Mouse (Mus musculus) right cerebral cortex, postnatal 4 days (tissue): ENCODE results near the gene Mkrn2.

Source experiments
- DNase-seq: peaks from one replicate; pipeline ENCODE4 v3.0.0-alpha.2; 2022

Gene Mkrn2

DNA sequence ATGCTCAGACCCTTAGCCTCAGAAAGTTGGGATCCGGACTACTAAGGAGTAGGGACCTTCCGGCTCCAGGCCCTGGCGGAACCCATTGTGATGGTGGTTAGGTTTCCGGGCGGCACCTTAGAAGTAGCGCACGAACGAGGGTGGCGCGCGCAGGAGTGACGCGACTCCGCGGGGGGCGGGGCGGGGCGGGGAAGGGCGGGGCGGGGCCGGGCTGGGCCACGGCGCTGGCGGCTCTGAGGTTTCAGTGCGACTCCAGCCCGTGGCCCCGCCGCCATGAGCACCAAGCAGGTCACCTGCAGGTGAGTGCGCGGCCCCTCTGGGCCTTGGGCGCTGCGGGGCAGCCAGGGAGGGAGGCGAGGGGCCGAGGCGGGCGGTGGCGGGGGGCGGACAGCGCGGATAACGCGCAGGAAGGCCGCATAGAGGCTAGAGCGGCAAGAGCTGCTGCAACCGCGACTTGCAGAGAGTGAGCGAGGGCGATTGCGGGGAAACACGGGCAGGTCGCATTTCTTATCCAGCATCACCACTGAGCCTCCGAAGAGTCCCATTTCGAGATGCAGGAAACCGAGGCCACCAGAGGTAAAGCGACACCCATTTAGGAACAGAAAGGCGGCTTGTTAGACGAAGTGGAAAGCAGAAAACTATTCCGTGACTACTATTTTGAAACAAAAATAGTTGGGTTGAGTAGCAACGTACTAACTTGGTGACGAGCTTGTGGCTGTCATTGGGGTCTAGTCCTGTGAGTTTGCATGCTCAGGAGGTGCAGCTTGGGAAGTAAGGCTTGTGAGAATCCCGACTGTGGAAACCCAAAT lies at the start of gene Mkrn2:
Mkrn2 (plus strand) TSS at position 188 of the 809 bp plus-strand sequence.
- peak; percentile 91 for DNase-seq

DNA sequence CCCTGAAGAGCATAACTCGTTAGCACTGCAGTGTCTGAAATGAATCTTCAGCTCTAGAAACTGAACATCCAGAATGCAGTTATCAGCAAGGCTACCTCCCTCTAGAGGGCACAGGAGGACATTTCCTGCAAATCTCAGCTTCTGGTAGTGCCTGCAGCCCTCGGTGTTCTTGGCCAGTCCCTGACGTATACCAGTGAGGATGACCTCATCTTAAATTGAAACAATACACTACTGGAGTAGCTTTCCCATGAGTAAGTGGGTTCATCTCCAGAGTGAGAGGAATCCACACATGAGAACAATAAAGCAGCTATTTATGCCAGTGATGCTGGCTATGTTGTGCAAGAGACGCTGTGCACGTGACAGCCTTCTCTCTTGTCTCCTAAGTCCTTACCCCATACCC lies 46.2 kb upstream of the Mkrn2 start:
- DNase-seq: no peak

DNA sequence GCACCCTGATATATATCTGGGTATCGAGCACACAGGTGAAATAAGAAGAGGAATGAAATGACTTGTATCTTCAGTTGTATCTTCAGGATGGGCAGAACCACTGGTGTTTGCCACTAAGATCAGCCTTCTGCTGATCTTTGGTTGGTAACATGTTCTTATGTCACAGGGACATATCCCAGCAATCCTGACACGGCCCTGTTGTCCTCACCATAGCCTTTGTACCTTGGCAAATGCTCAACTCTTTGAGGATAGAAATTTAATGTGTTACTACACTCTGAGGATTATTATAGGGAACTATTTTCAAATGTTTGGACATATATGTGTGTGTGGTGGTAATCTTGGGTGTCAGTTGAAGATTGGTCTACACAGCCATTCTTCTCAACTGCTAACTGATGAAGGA lies 43.5 kb upstream of the Mkrn2 start:
- DNase-seq: no peak

DNA sequence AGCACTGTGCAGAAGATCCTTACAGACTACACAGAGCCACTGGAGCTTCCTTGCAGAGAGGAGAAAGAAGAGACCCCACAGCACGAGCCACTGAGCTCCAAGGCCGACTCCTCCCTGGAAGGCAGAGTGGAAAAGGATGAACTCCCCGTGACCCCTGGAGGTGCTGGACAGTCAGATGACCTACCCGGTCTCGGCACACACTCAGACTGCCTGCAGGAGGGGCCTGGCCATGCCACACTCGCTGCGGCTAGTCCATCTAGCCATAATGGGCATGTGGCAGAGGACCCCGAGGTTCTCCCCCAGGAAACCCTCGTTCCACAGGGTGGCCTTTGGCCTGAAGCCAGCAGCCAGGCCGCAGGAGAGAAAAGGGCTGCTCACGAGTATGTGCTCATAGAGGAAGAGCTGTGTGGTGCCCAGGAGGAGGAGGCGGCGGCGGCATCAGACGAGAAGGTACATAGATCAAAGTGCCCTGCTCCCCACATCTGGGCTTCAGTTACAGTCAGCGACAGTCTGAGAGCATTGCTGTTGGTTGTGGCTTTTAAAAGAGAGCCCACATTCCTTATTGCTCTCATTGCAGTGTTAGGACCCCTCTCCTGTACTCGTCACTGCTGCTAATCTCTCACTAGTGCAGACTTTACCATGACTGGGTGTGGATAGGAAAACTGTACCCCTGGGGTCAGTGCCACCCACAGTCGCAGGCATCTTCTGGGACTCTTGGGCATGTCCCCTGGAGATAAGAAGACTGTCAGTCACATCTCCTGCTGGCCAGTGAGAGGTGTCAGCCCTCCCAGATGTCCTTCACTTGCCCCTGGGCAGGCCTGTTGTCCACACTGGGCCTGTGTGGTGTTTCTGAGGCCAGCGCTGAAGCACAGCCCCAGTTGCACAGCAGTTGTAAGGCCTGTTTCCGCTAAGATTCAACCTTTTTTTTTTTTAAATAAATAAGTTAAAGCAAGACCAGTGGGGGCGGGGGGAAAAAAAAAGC lies 41.8 kb upstream of the Mkrn2 start:
- DNase-seq: no peak

DNA sequence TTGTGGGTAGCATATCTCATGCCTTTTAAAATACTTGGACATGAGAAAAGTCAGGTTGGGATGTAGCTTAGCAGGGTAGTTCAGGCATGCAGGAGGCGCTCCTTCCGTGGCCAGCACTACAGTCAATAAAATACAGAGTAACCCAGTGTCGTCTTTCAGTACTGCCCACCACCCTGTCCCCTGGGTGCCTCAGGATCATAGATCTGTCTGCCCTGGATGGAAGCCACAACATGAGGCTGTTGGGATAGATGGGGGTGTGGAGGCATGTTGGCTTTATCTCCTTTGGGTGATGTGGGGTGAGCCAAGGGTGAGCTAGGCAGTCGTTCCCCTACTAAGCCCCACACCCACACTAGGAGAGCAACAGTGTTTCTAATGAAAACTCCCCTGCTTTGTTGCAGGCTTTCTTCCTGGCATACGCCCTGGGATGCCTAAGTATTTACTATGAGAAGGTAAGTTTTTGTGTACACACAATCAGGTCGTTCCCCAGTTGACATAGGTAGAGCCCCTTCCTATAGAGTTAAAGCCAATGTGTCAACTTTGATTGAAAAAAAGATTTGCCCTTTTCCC lies 36.1 kb upstream of the Mkrn2 start:
- no peak for DNase-seq

DNA sequence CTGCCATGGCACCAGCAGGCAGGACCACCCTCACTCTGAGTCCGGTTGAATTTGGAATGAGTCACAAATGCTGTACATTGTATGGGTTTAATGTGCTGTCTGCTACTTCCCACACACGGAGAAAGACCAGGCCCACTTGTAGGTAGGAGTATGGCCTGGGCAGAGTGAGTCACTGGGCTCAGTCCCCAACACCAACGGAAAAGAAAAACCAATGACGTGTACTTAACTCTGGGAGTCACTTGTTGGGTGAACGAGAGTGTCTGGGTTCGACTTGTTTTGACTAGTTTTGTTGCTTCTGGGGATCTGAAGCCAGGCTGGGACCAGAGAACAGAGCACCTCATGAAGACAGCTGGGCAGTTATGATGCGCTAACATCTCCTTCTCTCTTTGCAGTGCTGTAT lies 27.5 kb upstream of the Mkrn2 start:
- DNase-seq: no peak

DNA sequence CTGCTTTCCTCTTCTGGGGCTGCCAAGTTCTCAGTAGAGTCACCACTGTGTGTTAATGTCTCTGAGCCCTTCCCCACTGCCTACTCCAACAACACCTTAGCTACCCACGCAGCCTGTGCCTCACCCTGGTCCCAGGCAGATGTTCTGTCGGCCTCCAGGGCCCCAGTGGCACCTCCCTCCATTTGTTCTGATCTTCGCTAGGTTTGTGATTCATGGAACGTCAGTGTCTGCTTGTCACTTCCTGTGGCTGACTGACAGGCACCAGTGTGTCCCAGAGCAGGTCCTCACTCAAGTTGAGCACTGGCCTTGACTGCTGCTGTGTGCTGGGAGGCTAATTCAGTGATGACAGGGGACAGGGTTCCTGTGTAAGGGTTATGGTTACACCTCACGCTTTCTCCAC lies 24.3 kb upstream of the Mkrn2 start:
- DNase-seq: no peak

DNA sequence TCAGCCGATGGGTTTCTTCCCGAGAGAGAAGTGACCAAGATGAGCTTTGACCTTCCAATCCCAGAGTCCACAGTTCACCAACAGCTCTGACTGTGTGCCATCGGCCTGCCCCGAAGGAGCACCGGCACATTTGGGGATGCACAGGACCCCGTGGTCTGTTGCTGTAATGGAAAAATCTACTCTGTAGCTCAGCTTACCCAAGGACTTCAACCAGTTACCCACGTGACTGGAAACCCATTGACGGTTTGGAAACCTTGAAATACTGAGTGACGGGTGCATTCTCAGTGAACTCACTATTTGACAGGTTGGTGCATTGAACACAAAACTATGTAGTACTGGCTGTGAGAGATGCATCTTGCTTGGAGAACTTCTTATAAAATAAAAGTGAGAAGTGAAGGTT lies 23.8 kb upstream of the Mkrn2 start:
- no peak for DNase-seq

DNA sequence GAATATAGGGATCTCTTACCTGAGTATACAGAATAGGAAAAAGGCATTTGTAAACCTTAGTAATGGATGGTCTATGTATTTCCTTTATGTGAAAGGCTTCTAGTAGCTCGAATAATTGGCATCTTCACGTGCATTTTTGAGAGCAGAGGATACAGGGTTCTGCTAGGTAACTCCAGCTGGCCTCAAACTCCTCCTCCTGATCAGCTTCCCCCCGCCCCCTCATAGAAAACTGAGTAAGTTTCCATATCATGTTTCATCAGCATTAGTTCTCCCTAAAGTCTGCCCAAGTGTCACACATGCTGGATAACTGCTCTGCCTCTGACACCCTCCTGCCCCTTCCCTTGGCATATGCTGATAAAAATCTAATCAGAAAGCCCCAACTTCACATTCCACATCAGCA lies 20.9 kb upstream of the Mkrn2 start:
- no peak for DNase-seq

DNA sequence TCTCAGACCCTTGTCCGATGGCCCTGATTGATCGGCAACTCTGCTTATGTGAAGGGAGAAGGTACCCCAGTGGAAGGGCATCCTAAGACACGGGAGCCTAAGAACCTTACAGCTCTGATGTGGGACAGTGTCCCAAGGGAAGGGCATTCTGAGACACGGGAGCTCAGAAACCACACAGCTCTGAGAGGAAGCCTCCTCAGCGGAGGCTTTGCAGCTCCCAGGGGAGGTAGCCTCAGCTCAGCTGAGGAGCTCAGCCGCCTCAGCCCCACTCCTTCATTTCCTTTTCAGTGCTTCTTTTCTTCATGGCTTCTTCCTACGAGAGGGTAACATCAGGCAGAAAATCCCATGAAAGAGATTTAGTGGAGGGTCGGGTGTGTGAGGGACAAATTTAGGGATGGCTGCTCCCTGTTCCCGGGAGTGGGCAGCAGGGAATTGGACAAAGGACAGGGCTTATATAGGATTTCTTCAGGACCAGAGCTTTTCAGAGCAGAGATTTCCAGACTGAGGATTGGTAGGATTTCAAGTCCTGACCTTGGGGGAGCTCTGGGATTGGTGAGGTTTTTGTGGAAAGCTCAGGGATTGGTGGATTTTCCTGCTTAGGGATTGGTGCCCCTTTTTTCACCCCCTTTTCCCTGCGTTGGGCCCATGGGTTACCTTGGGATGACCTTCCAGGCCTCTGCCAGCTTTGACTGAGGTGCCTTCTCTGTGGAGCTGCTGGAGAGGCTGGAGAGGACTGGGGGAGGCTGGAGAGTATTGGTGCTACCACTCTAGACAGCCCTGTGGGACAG lies 19.2 kb upstream of the Mkrn2 start:
- DNase-seq: no peak

DNA sequence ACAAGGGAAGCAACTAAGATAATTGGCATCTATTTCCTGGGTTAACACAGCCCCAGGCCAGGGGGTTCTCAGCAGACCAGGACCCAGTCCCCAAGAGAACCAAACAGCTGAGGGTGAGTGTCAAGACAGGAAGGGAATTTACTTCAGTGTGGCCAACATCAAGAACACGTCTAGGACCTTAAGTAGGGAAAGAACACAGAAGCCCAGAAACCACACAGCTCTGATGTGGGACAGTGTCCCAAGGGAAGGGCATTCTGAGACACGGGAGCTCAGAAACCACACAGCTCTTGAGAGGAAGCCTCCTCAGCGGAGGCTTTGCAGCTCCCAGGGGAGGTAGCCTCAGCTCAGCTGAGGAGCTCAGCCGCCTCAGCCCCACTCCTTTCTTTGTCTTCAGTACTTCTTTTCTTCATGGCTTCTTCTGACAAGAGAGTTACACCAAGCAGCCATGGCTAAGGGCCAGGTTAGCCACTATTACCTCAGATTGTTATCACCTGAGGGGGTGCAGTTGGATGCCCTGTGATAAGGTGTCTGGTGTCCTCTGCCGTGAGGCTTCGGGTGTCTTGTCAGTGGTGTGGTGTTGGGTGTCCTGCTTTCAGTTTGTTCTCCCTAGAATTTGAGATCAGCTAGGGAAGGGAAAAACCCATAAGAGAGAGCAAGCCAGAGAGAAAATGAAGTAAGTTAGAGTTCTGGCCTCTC lies 18.1 kb upstream of the Mkrn2 start:
- DNase-seq: no peak

DNA sequence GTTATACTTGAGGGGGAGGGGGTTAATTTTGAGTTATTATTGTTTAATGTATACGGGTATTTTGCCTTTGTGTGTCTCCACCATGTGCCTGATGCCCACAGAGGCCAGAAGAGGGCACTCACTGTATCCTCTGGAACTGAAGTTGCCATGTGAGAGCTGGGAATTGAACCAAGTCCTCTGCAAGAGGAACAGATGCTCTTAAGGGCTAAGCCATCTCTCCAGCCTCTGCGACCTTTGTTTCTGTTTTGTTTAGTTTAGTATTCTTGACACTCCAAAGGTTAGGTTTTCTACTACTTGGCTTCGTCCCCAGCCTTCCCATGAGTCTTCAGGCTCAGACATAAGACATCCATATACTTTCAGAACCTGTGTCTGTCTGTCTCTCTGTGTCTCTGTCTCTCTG lies 17.5 kb upstream of the Mkrn2 start:
- no peak for DNase-seq

DNA sequence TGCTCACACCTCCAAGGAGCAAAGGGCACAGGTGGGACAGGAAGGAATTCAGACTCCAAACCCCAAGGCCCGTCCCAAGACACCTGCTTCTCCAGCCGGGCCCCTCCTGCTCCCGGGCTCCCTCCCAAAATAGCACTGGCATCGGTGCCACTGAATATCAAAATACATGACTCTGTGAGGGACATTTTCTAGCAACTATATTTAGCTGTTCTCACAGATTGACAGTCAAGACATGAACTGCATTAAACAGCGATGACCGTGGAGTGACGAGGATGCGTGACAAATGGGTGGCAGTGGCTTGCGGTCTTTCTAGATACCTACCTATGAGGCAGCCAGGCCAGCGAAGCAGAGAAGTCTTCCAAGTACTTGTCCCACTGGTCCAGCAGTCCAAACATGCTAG lies 15.4 kb upstream of the Mkrn2 start:
- DNase-seq: no peak

DNA sequence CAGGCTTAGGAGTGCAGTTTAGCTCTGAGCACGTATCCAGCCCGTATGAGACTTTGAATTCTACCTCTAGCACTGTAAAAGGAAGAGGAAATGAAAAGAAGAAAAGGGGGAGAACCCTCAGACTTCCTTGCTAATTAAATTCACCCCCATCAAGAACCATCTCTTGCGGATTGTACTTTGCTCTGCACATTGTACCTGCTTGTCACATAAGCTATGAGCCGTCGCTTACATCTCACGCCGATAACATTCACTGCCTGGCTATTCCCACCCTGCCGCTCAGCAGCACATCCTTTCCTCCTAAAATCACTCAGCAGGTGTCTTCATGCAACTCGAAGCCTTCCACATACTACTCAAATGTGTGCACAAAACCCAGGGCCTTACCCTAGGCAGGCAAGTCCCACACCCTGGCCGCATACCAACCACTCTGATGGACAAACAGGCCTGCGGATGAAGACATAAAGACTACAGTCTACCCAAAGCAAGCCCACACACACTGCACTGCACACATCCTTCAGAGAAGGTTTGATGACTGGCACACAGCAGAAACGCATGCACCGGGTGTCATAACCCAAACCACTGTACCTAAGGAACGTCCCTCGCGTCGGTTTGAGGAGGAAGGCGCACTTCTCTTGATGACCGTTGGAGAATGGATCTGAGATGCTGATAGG lies 9.9 kb upstream of the Mkrn2 start:
- DNase-seq: no peak

DNA sequence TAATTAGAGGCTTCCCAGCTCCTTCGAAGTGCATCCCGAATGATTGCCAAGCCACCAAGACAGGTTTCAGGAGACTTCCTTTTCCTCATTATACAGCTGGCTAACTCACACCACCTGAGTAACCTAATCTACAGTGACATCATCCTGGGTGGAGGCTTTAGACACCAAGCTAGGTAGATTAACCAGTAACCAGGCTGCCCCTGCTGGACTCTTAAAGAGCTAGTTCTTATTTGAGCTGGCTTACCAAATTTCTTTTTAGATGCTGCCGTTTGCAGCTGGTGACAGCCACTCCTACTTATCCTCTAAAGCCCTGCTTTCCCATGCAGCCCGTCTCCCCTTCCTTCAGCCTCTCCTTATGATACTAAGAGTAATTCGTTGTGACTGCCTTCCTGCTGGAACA lies 9.2 kb upstream of the Mkrn2 start, which contains the start of gene Mkrn2os:
Mkrn2os (minus strand) TSS at position 119 of the 400 bp plus-strand sequence.
- DNase-seq: no peak

DNA sequence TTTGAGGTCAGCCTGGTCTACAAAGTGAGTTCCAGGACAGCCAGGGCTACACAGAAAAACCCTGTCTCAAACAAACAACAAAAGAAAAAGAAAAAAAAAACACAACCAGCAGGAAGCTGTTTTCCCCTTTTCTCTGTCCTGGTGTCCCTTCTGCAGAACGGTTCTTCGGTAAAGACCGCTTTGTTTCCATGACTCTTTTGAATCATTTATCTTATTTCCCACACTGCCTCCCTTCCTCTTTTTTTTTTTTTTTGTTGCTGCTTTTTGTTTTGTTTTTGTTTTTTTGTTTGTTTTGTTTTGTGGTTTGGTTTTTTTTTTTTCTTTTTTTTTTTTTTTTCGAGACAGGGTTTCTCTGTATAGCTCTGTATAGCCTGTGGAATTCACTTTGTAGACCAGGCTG lies 8.4 kb upstream of the Mkrn2 start:
- DNase-seq: no peak

DNA sequence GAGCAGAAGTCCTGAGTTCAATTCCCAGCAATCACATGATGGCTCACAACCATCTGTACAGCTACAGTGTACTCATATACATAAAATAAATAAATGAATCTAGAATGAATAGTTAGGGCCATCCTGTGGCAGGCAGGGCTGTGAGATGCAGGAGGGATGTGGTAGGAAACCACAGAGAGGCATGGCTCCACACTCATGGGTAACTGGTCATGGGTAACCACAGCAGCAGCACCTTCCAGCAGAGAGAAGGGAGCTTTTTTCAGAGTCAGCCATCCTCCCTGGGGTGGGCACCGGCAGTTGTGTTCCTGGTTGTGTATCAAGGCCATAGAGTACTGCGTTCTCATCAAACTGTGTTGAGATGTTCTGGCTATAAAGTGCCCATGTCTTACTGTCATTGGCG lies 7.2 kb upstream of the Mkrn2 start:
- DNase-seq: no peak

DNA sequence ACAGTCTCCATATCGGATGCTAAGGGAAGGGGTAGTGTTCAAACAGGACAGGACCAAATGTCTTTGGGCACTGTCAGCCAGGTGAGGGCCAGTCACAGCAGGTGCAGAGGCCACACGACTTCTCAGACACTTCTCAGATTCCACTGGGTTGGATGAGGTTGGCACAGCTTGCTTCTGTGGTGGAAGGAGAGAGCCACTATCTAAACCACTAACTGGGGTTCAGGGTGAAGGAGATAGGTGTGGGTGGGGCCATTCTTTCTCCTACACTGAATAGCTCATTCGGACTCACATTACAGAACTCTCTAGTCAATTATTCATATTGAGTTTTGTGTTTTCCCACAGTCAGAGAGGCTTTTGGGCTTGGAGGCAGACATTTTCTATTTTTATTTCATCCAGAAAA lies 6.0 kb upstream of the Mkrn2 start:
- no peak for DNase-seq

DNA sequence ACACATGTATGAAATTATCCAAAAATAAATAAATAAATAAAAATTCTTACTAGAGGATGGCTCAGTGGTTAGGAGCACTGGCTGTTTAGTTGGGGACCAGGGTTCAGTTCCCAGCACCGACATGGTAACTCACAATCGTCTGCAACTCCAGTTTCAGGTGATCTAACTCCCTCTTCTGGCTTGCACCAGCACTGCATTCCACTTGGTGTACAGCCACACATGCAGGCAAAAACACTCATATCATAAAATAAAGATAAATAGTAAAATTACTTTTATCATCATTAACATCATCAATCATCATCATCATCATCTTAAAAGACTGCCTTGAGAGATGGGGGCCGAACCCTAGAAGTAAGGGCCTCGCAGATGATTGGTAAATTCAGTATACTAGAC lies 384 bp upstream of the Mkrn2 start:
- DNase-seq: no peak

DNA sequence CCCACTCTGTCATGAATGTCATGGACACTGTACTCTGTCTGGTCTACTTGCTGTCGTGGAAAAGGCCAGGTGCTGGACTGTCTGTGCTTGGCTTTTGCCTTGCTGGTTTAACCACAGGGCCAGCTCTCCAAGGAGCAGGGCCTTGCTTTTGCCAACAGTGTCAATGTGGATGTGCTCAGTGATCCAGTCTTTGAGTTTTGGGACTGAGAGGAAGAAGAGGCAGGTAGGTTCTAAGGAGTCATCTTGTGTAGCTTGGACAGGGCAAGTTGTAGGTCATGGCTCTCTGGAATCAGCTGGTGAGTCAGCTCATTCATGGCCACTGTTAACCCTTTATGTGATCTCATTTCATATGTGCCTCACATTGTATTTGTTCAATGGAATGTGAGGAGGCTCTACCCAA lies 4.8 kb downstream of the Mkrn2 start:
- DNase-seq: no peak

DNA sequence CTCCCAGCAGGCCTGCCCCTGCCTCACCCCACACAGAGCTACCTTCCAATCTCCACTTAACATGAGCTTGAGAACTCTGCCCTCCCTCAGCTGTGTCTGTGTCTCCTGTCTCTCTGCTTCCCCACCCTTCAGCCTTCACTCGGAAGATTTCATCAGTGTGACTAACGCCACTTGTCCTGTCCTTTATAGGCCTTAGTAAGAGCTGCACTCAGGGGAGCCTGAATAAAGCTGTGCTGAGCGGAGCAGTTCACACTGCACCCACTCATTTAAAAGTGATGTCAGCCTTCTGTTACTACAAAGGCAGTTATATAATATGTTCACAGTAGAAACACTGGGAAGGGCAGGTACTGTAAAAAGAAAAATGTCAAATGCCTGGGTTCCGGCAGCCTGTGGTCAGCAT lies 5.7 kb downstream of the Mkrn2 start:
- no peak for DNase-seq

DNA sequence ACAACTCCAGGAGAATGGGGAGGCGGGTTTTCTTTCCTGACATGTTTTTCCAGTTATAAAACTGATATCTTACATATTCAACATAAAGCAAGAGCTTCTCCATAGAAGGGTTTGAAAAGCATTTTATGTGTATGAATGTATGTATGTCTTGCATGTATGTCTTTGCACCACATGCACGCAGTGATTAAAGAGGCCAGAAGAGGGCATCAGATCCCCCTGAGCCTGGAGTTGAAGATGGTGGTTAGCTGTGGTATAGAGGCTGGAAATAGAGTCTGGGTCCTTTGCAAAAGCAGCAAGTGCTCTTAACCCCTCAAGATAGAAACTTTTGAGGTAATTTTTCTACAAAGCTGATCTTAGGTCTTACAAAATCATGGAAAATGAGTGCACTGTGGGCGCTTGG lies 7.4 kb downstream of the Mkrn2 start:
- no peak for DNase-seq
